Mouse (Mus musculus) 3T3-L1 (cell line): ENCODE measurements around the gene Degs2.

Source experiments
- DNase-seq: peaks from one replicate; pipeline ENCODE4 v3.0.0-alpha.2; 2015; ENCODE audit warnings: low read depth, low spot score

The Degs2 gene

GRCm38 (mm10) chr12:108653358-108654335 lies 48.5 kb downstream of the Degs2 start:
- no peak for DNase-seq

GRCm38 (mm10) chr12:108651053-108651660 lies 51.0 kb downstream of the Degs2 start:
- DNase-seq, result no peak

GRCm38 (mm10) chr12:108647784-108648183 lies 54.3 kb downstream of the Degs2 start:
- DNase-seq, result no peak

GRCm38 (mm10) chr12:108646234-108646633 lies 55.9 kb downstream of the Degs2 start:
- DNase-seq, result no peak

GRCm38 (mm10) chr12:108642019-108642418 lies 60.1 kb downstream of the Degs2 start:
- no peak for DNase-seq

GRCm38 (mm10) chr12:108639126-108639525 lies 63.0 kb downstream of the Degs2 start:
- no peak for DNase-seq

- DNase-seq, result no peak
These were observed 64.7 kb downstream of the Degs2 start for GRCm38 (mm10) chr12:108637440-108637839.

GRCm38 (mm10) chr12:108635501-108635900 lies 66.6 kb downstream of the Degs2 start:
- no peak for DNase-seq

- DNase-seq, result no peak
These were observed 68.1 kb downstream of the Degs2 start for GRCm38 (mm10) chr12:108634031-108634430.

- no peak for DNase-seq
These were observed 69.6 kb downstream of the Degs2 start for GRCm38 (mm10) chr12:108632501-108632900.

GRCm38 (mm10) chr12:108630741-108631688 lies 71.1 kb downstream of the Degs2 start:
- DNase-seq, result no peak

- DNase-seq, result no peak
These were observed 72.6 kb downstream of the Degs2 start for GRCm38 (mm10) chr12:108629556-108629955.
